Mouse (Mus musculus) natural killer cell, adult 2 months (primary cell): ENCODE measurements around the gene Aasdhppt.

Experiments
- DNase-seq, 2 experiments: peaks; one replicate each; pipeline ENCODE4 v3.0.0; 2022; ENCODE audit warnings: low spot score in 2 of 2

The Aasdhppt gene

DNA sequence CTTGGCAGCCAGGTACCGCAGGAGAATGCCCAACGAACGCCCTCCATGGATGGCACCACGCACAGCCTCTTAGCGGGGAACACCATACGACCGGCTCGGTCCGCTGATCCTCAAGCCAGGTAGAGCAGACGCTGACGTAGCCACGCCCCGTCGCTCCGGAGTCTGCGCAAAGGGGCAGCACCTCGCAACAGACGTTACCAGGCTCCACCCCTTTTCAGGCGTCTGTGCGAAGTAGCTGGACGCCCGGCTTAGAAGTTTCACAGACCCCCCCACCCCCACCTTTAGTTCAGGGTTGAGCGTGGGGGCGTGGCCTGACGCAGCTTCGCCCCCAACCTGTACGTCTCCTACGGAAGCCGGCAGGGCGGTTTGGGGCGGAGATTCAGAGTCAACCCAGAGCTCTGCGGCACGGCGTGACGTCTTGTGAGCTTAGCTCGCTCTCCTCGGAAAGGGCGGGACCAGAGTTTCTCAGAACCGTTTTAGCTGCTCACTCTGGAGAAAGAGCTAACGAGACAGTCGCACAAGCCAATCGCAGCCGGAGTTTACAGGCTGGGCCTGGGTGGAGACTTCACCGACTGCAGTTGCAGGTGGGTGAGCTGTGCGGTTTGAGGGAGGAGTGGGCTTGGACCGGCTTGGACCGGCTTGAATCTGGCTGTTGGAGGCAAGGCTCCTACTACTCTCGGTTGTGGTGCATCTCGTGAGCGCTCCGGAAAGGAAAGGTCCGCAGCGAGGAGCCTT is at the start of gene Aasdhppt, which contains the start of gene Kbtbd3:
Gene Aasdhppt, minus strand, starts transcription at position 121 of the 735 bp plus-strand sequence.
Gene Kbtbd3, plus strand, starts transcription at position 483 of the 735 bp plus-strand sequence.
- DNase-seq, result peak; percentile 99 to 100

DNA sequence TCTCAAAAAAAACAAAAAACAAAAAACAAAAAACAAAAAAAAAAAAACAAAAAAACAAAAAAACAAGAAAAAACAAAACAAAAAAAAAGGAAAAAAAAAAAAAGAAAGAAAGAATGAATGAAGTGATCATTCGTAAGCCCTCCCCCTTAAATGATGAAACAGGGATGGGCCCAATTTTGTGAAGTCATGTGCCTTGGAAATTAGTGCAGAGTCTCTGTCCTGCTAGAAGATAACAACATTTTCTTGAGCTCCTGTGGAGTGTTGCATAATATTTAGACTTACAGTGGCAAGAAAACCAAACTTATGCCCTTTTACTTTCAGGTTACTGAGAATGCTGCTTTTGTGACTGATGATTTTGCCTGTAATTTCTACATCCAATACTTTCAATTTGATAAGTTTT is 43.9 kb upstream of the Aasdhppt start:
- no peak for DNase-seq

DNA sequence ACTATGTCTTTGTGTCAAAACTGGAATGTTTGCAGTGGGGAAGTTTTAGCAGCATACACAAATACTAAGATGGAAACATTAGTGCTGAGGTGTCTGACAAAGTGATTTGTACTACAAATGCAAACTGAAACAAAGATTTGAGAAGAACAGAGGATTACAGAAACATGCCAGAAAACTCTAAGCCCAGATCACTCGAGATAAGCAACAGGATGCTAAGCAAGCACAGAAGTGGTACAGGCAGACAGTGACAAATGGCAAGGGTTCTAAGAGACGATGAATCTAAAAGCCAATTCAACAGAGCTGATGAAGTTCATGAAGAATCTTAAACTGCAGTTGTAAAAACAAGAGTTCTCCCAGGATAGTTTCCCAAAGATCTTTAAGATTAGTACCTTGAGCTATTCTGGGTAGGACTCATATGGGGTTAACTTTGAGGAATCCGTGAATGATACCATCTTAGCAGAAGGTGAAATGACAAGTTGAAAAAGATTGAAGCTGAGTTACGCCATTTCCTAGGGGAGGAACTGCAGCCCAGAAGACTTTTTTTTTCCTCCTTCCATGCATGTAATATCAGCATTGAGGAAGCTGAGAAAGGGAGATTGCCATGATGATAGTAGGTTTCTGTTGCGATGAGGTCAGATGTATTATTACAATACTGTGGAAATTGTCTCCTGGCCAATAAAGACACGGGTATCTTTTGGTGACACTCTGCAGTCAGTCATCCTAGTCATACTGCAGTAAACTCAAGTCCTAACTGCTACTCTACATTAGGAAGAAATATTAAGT is 9.9 kb upstream of the Aasdhppt start:
- DNase-seq, result no peak

DNA sequence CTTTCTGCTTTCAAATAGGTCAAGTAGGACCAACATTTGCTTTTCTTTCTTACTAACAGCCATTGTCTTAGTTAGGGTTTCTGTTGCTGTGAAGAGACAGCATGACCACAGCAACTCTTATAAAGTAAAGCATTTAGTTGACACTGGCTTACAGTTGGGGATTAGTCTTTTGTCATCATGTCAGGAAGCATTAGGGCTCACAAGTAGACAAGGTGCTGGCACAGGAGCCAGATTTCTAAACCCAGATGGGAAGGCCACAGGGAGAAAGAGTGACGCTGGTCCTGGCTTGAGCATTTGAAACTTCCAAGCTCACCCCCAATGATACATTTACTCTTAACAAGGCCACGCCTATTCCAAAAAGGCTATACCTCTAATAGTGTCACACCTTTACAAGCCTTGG is 6.5 kb upstream of the Aasdhppt start:
- no peak for DNase-seq

- no peak for DNase-seq
Measured at GRCm38 (mm10) chr9:4313946-4314345, 4.7 kb upstream of the Aasdhppt start.

GRCm38 (mm10) chr9:4311162-4311561 is 1.9 kb upstream of the Aasdhppt start:
- no peak for DNase-seq

- DNase-seq, result no peak
Measured at GRCm38 (mm10) chr9:4310706-4311105, 1.4 kb upstream of the Aasdhppt start.

- no peak for DNase-seq
Measured at GRCm38 (mm10) chr9:4308628-4309350, 482 bp downstream of the Aasdhppt start.

GRCm38 (mm10) chr9:4304867-4305266 is 4.4 kb downstream of the Aasdhppt start:
- no peak for DNase-seq

DNA sequence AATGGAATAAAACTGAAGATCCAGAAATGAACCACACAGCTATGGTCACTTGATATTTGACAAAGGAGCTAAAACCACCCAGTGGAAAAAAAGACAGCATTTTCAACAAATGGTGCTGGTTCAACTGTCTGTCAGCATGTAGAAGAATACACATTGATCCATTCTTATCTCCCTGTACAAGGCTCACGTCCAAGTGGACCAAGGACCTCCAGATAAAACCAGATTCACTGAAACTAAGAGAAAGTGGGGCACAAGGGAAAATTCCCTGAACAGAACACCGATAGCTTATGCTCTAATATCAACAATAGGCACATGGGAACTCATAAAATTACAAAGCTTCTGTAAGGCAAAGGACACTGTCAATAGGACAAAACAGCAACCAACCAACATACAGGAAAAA is 8.8 kb downstream of the Aasdhppt start:
- no peak for DNase-seq

- DNase-seq, result no peak
Measured at GRCm38 (mm10) chr9:4283850-4284249, 25.4 kb downstream of the Aasdhppt start.

DNA sequence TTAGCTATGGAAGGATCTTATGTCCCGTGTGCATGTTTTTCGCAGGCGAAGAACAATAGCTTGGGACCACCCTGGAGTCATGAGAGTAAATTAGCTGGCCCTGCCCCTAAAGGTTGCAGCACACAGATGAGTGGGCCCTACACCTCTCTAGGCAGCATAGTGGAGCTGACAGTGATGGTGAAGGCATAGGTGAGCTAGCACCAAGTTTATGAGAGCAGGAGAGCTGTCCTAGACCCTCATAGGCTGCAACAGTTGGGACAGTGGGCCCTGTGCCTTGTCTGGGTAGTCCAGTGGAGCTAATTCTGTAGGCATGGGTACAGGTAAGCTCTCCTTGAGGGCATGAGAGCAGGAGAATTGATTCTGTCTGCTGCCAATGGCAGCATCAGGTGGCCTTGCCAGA is 42.4 kb downstream of the Aasdhppt start:
- no peak for DNase-seq

DNA sequence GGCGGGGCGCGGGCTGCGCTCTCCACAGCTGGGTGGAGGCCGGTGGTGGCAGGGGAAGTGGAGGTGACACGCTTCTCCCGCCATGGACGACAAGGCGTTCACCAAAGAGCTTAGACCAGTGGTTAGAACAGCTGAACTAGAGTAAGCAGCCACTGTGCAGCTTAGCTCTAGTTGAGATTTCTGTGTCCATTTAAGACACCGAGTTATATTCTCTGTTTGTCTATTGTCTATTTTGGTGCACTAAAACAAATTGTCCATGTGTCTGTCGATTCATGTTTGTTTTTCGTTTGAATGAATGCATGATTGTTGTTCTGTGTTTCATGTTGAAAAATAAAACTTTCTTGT is 48.6 kb downstream of the Aasdhppt start:
- no peak for DNase-seq

DNA sequence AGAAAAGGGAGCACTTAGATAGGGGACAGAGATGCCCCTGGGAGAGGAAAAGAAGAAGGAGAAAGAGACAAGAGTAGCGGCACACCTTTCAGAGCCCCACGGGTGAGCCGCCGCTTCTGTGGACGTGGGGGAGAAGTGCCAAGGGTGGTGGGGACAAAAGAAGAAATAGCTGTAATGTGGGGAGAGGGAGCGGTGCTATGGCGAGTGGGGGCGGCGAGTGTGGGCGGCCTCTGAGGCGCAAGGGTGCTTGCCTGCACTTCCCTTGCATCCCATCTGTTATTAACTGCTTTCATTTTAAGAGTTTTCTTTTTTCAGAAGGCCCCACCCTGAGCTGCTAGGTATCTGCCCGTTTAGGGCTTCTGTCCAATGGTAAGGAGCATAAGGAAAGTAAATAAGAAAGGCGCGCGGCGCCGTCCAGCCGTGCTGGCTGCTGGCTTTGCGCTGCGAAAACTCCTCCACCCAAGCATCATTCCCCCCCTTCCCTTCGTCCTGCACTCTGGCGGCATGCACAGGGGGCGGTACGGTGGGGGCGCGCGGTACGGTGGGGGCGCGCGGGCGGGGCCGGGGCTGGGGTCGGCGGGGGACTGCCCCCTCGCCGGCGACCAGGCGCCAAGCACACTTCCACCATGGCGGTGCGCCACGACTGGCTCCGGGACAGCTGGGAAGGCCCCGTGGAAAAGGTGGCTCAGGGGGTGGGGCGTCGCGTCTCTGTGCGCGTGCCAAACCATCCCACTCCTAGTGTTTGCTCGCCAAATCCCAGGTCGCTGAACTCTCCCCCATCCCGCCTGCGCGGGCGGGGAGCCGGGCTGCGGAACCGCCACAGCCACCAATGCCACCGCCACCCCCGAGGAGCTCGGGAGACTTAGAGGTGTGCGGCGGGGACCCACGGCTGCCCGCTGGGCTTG is 49.2 kb downstream of the Aasdhppt start:
- no peak for DNase-seq

DNA sequence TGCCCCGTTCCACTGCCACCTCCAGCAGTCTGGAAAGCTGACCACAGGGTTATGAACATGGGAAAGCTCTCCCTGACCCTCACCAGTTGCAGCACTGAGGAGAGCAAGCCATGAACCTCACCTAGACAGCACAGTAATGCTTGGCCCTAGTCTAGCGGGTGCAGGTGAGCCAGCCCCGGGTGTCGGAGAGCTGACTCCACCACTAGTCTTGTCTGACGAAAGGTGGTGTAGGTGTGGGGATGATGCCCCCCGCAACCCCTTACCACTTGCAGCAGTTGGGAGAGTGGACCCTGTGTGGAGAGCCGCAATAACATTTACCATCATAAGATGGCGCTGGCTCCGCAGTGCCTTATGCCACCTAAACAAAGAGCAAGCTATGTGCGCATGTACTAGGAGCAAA is 50.2 kb downstream of the Aasdhppt start:
- DNase-seq, result no peak
